Mouse (Mus musculus) adrenal gland, adult 18-20 months (tissue): ENCODE data around the gene Hsd17b14. TPM values are rescaled to one million over a fixed set of nuclear protein-coding genes. Genes with fewer than 3 reads are reported as not detected.
A peak's percentile ranks its signal among the peaks of the same experiment; 100 is the strongest.
"Not testable (repeated sequence)": the region's sequence is repeated elsewhere in the genome, so short reads cannot be mapped to it uniquely, and the experiment has no call there.

Experiments used
- DNase-seq, 2 experiments: peaks; one replicate each; pipeline ENCODE4 v3.0.0; 2021 to 2022; ENCODE audit warnings: low spot score in 2 of 2
- total RNA-seq, 2 experiments: library from RNA; stranded (reverse); gene quantifications; 1 replicate in 1 of 2; 2 replicates in 1 of 2; pipeline ENCODE4 v1.2.3; 2021

Gene Hsd17b14
- total RNA-seq, 2 experiments from 2014 or later: 0.83 to 3.0 TPM

DNA sequence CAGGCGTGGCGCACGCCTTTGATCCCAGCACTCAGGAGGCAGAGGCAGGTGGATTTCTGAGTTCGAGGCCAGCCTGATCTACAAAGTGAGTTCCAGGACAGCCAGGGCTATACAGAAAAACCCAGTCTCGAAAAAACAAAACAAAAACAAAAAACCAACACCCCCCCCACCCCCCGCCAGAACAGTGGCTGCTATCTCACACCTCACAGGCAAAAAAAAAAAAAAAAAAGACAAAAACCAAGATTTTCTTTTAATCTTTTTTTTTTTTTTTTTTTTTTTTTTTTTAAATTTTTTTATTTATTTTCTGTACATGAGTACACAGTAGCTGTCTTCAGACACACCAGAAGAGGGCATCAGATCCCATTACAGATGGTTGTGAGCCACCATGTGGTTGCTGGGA, 27.5 kb upstream of the Hsd17b14 start:
- DNase-seq: not testable (repeated sequence)

DNA sequence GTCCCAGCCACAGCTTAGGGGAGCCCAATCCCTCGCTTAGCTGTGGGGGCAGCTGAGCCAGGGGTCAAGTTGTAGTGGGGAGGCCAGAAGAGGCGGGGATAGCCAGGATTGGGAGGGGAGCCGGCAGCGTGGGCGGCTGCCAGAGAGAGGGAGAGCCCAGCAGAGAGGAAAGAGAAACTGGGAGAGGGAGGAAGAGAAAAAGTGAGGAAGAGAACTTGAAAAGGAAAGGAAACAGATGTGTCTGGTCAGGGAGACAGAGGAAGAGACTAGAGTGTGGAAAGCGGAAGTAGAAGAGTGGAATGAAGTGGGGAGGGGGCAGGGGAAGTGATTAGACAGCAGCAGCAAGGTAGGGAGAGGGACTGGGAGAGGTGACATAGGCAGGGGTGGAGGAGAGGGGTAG, 25.2 kb upstream of the Hsd17b14 start:
- no peak for DNase-seq

DNA sequence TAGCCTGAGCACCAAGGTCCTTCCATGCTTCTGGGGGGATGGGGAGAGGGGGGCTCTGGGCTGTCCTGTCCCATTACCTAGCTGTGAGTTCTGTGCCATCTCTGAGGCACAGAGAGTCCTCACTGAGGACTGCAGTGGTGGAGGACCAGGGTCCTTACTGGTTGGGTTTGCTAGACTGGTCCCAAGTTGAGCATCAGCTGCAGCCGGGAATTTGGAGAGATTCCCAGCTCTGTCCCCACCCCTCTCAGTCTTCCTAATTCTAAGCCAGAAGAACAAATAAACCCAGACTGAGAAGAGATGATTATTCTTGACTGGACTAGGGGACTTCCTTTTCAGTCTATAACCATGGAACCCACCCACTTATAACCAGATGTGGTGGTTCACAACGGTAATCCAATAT, 24.1 kb upstream of the Hsd17b14 start:
- DNase-seq: no peak

DNA sequence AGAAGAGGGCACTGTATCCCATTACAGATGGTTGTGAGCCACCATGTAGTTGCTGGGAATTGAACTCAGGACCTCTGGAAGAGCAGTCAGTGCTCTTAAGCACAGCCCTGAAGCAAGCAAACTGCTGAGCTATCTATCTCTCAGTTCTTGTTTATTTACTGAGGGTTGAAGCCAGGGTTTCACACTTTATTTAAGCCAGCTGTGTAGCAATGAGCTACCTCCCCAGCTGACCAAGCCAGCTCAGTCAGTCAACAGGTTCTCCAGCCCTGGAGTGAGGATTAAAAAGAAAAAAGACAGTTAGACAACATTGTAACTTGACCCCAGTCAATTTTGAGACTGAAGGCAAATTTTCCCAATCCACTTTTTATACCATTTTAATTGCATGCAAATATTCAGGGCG, 19.0 kb upstream of the Hsd17b14 start:
- DNase-seq: no peak

DNA sequence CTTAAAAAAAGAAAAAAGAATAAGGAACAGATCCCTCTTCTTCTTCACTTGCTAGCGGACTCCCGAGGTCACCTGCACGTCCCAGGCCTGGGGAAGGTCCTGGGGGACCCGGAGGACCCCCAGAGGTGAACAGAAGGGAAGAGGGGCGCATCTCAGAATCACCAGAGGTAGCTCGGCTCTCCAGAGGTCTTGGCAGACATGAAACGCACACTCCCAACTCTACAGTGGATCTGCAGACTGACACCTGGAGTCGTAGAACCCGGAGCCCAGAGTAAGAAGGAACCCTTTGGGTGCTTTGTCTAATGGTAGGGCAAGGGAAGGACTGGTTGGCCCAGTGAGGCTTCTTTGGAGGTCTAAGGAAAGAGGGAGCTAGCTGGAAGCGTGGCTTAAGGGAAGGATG, 17.1 kb upstream of the Hsd17b14 start:
- DNase-seq: no peak

DNA sequence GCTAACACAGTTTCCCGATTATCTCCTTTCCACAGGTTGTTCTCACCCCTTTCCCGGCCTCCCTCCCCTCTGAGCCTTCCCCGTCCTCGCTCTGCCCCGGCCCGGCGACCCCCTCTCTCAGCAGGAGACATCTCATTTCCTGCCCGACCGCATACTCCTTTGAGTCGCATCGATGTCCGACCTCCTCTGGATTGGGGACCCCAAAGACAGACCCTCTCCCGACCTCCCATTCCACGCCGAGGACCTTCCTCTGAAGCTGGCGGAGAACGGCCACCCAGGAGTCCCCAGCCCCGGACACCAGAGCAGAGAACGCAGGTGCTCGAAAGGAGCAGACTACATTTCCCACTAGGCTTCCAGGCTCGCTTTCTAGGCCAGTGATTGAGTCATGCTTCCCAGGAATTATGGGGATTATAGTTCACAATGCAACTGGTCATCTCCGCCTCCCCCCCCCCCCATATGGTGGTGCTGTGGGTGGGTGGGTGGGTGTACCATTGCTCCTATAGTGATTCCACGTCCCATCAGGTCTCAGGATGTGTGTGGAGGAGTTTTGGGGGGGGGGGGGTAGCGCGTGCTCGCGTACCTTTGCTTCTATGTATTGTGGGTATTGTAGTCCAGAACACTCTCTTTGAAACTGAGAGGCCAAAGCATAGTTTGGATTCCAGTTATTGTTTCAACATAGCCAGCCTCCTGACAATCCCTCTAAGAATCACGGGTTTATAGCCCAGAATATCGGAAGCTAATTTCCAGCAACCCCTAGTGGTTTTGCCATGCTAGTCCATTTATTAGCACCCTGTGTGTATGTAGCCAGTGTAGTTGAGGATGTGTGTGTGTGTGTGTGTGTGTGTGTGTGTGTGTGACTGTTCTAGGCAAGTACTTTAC, 16.3 kb upstream of the Hsd17b14 start:
- DNase-seq: peak in 1 of 2 experiments; percentile 39

DNA sequence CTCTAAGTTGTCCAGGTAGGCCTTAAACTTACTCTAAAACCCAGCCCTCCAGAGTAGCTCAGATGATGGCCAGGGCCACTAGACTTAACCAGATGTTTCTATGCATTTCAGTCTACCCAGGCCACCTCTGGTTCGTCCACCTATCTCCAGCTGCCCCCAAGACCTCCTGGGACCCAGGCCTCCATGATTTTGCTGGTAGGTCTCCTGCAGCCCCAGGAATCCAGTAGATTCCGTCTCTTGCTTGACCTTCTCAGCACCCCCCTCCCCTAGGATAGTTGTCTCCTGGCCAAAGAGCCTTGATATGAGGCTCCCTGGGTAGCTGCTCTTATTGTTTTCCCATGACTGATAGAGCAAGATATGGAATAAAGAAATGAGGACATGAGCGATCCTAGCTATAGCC, 15.6 kb upstream of the Hsd17b14 start:
- DNase-seq: no peak

DNA sequence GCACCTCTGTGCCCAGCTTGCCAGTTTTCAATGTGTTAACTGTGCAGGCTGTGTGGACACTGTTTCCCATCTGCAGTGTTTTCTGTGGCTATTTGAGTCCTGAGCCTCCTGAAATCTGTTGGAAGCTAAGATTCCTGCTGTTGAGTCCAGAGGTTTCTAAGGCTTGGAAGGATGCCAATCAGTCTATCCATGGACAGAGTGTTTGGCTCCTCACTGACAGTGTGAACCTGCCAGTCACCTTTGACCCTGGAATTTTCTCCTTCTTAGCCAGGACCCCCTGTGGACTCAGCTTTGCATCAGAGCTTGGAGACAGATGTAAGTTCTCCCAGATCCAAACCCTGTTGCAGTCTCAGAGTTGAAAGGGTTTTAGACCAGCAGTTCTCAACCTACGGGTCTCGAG, 14.5 kb upstream of the Hsd17b14 start:
- DNase-seq: no peak

DNA sequence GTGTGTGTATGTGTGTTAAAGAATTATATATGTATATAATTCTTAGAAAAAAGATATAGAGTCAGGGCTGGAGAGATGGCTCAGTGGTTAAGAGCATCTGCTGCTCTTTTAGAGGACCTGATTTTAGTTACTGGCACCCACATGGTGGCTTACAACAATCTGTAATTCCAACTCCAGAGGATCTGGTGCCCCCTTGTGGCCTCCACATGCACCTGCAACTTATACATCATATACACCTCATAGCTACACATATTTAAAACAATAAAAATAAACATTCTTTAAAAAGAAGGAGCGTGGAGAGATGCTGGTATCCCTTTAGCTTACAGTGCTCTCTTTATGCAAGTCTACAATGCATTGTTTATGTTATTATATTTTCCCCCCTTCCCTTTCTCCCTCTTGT, 10.2 kb upstream of the Hsd17b14 start:
- DNase-seq: no peak

DNA sequence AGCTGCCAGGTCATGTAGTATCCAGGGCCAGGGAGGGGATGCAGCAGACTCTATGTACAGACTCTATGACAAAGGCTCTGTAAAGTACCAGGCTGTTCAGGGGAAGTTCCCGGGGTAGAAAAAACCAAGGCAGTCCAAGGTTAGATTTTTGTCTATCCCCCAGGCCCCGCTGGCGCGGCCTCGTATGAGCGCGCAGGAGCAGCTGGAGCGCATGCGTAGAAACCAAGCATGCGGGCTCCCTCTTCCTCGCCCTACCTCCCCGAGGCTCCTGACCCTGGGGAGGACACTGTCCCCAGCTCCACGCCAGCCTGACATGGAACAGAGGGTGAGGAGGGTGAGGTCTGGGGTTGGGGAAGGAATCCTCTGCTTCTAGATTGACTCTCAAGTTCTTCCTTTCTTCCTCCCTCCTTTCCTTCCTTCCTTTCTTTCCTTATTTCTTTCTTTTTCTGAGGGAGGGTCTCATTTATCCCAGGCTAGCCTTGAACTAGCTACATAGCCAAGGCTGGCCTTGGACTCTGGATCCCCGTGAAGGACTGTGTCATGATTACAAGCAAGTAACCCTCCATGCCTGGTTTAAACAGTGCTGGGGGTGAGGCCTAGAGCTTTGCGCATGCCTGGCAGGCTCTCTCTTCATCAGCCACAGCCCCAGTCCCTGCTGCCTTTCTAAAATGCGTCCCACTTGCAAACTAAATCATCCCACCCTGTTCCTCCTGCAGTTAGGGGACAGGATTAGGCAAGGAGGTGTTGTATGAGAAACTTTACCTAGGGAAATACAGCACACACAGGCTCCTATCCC, 4.9 kb upstream of the Hsd17b14 start:
- no peak for DNase-seq

DNA sequence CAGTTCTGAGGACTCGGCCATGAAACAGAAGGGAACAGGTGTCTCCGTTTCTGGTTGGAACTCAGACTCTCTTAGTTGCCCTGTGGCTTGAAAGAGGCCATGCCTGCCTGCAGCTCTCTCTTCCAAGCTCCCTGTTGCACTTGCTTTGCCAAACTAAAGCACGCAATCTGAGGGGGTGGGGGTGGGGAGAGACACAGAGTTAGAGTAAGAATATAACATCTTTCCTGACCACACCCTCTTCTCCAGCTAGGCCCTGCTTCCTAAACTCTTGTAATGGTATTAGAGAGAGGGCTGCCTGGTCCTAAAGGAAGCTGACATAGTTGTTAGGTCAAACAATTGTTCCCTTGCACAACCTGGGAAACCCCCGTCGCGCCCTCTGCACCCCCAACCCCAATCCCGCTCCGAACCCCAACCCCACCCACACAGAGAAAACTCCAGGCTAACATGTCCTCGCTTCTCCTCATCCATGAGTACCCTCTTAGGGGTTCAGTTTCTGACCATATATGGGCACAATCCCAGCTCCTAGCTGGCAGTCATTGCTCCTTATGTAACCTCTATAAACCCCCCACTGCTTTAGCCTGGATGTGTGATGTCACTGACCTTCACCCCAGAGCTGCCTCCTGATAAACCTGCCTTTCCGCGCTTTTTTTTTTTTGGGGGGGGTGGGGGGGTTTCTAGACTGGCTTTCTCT, 3.7 kb upstream of the Hsd17b14 start:
- no peak for DNase-seq

DNA sequence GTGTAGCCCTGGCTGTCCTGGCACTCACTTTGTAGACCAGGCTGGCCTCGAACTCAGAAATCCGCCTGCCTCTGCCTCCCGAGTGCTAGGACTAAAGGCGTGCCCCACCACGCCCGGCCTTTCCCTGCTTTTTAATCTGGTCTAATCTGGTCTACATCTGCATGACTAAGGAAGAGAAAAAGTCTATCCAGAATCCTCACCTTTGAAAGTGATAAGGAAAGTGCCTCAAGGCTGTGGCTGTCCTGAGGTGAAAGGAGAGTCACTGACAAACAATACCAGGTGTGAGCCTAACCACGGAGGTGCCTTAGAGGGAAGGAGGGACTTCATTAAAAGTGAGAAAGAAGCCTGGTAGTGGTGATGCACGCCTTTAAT, 3.2 kb upstream of the Hsd17b14 start:
- no peak for DNase-seq

DNA sequence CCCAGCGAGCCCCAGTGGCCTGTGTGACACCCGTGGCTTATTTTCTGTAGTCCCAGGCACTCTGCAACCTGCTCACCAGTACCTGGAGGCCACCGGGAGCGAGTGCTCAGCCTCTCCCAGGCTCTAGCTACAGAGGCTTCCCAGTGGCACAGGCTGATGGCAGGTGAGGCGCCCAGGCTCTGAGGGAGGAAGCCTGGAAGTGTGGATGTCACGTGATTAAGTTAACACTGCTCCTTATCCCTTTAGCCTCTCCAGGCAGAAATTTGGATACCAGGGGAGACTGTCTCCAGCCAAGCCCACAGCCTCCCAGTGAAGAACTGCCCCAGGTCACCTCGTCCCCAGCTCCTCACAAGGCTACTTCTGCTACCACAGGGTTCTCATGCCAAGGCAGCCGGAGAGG, 1.2 kb upstream of the Hsd17b14 start:
- no peak for DNase-seq

DNA sequence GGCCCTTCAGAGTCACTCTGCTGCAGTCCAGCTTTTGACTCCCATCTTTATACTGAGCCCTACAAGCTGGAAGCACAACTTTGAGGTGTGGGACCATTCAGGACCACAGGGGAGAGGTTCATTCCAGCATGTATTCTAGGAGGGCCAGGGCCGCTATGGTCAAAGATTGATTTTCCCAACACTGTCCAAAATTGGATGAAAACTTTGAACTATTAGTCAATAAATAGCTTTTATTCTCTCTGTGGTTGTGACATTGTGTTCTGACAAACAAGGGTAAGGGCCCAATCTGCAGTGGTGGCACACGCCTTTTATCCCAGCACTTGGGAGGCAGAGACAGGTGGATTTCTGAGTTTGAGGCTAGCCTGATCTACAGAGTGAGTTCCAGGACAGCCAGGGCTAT, 703 bp upstream of the Hsd17b14 start:
- DNase-seq: no peak

DNA sequence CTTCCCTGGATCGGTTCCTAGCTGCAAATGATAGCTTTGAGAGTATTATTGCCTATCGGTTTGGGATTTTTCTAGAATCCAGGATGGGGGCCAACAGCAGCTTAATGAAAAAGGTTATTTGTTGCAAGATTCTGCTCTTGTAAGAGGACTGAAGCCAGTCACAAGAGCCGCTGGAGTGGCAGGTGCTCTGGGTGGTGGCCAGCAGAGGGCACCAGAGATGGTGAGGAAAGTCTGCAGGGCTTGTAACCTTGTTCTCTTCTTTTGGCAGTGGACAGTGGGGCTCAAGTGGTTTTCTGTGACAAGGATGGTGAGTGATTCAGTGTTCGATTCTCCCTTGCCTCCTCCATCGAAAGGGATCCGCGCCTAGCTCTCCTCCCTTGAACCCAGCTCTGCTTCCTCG, 1.1 kb downstream of the Hsd17b14 start:
- peak; percentile 81 to 85 for DNase-seq

DNA sequence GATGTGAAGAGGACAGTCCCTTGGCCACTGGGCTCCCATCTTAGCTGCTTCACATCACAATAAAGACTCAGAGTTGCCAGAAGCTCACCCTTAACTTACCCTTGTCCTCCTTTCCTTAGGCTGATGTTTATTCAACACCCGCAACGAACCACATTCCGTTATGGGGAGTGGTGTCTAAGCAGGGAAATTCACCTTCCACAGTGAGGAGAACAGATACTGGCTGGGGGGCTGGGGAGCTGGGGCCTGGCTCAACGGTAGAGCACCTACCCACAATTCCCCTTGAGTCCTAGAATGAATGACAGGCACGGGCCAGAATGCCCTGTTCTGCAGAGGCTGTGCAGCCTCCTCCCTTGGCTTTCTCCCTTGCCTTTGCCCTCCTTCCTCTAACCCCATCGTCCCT, 4.2 kb downstream of the Hsd17b14 start:
- DNase-seq: no peak

DNA sequence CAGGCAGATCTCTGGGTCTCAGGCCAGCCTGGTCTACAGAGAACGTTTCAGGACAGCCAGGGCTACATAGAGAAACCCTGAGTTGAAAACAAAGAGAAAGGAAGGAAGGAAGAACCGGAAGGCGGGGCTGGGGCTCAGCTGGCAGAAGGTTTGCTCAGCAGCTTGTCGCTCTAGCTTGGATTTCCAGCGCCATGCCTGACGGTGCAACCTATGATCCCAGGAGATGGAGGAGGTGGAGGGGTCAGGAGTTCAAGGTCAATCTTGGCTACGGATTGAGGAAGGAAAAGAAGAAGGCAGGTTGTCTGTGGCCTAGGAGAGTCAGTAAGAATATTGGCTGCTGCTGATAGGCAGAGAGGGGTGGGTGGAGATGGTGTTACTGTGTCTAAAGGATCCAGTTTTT, 5.5 kb downstream of the Hsd17b14 start:
- no peak for DNase-seq

DNA sequence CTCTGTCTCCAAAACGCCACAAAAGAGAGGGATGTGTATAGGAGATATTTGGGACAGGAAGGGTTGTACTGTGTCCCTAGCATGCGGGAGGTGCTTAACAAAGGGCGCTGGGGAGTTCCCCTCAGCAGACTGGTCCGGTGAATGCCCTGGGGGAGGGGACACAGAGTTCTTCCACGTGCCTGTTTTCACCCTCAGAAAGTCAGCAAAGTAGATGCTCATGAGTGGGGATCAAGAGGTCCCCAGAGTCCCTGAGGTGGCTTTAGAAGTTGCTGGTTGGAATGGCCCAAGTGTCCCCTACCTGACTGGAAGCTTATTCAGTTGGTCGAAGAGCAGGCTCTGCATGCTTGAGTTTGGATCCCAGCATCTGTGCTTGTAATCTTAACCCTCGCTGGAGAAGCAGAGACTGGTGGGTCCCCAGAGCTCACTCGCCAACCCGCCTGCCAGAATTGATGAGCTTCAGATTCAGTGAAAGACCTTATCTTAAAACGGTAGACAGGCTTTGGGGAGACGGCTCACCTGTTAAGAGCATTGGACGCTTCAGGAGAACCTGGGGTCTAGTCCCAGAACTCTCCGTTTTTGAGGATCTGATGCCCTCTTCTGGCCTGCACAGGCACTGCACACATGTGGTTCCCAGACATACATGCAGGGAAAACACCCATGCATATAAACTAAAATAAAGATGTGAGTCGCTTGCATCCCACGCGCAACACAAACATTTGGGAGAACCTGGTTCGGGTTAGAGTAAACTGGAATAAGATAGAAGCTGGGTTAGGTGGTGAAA, 6.3 kb downstream of the Hsd17b14 start:
- DNase-seq: peak; percentile 74 to 79

DNA sequence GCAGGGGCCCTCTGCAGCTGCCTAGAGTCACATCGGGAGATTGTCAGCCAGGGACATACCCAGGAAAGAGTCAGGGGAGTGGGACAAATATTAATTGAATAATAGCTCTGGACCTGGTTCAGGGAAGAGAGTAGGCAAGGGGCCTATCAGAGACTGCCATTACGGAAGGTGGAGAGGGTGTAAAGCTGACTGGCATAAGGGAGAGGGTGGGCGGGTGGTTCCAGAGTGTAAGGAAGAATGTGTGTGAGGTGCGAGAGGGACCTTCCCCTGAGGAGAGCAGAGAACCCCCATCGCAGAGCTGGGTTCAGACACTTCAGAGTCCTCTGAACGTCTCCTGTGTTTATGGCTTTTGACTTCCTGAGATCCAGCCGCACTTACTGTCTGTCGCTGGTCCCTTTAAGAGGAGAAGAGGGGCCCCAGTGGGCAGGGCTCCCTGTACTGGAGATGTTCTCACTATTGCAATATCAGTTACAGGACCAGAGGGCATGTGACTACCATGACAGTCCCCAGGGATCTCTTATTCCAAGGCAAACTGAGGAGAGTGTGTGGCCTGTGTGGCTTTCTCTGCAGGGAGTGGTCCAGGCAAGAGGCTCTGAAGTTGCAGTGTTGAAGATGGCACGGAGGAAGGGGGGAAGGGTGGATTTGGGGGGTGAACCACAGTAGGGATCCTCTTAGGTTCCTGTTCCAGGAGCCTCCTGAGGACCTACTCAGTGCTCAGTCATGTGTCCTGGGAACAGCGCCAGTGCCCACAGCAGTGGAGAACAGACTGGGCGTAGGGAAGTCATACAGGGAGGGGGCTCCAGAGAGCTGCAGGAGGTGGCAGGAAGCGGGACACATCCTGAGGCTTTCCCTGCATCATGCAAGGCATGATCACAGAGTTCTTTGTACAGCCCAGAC, 7.2 kb downstream of the Hsd17b14 start:
- no peak for DNase-seq

DNA sequence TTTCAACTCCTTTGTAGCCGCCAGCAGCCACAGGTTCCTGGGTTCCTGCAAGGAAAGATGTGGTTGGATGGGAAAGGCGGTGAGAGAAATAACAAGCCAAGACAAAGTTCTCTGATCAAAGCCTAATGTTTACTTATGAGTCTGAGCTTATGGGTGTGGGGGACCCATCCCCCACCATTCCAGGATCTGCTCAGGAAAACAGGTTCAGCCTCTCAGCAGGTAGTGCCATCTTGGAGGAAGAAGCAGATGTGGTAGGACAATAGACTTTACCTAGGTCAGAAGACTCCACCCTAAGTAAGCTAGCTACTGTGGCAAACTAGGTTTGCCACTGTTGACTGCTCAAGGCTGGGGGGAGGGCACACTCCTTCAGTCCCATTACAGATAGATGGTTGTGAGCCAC, 10.1 kb downstream of the Hsd17b14 start:
- DNase-seq: no peak
